Mouse (Mus musculus) inflammation-experienced regulatory T-cells, adult 6 months (primary cell): ENCODE results near the gene Fam53b. TPM values are rescaled to one million over a fixed set of nuclear protein-coding genes. Genes with fewer than 3 reads are reported as not detected.

Source experiments
- ATAC-seq: one replicate; pipeline ENCODE4 v1.8.0; 2017
- polyA plus RNA-seq, 3 experiments: library from polyadenylated mRNA; unstranded; fragments of 100-300 nt; shearing (Covaris generic); gene quantifications; one replicate each; pipeline ENCODE4 v1.2.1; 2017

The Fam53b gene
- polyA plus RNA-seq, 3 experiments from 2014 or later = 53.1 to 85.7 (median 80.7) TPM

GRCm38 (mm10) chr7:132810879-132811278 is 2.8 kb downstream of the Fam53b start:
- ATAC-seq = peak; percentile 44

- no peak for ATAC-seq
Observed at GRCm38 (mm10) chr7:132810368-132810767, 3.3 kb downstream of the Fam53b start.

- ATAC-seq = no peak
Observed at GRCm38 (mm10) chr7:132809721-132810120, 4.0 kb downstream of the Fam53b start.

GRCm38 (mm10) chr7:132808841-132809682 is 4.6 kb downstream of the Fam53b start:
- ATAC-seq = no peak

- no peak for ATAC-seq
Observed at GRCm38 (mm10) chr7:132808051-132808796, 5.5 kb downstream of the Fam53b start.

- ATAC-seq = no peak
Observed at GRCm38 (mm10) chr7:132806926-132807857, 6.5 kb downstream of the Fam53b start.

GRCm38 (mm10) chr7:132806286-132806685 is 7.4 kb downstream of the Fam53b start:
- no peak for ATAC-seq

GRCm38 (mm10) chr7:132804951-132805350 is 8.7 kb downstream of the Fam53b start:
- ATAC-seq = peak; percentile 25

- no peak for ATAC-seq
Observed at GRCm38 (mm10) chr7:132804461-132804860, 9.2 kb downstream of the Fam53b start.

GRCm38 (mm10) chr7:132803962-132804361 is 9.7 kb downstream of the Fam53b start:
- ATAC-seq = peak; percentile 70

- ATAC-seq = no peak
Observed at GRCm38 (mm10) chr7:132803336-132803735, 10.3 kb downstream of the Fam53b start.

GRCm38 (mm10) chr7:132802691-132803090 is 11.0 kb downstream of the Fam53b start:
- ATAC-seq = no peak

- peak; percentile 33 for ATAC-seq
Observed at GRCm38 (mm10) chr7:132802066-132802465, 11.6 kb downstream of the Fam53b start.

GRCm38 (mm10) chr7:132801509-132801908 is 12.2 kb downstream of the Fam53b start:
- ATAC-seq = no peak

- ATAC-seq = no peak
Observed at GRCm38 (mm10) chr7:132800868-132801267, 12.8 kb downstream of the Fam53b start.

- ATAC-seq = no peak
Observed at GRCm38 (mm10) chr7:132799119-132800016, 14.3 kb downstream of the Fam53b start.

GRCm38 (mm10) chr7:132795141-132795540 is 18.5 kb downstream of the Fam53b start:
- peak; percentile 18 for ATAC-seq

- ATAC-seq = peak; percentile 20
Observed at GRCm38 (mm10) chr7:132793467-132793866, 20.2 kb downstream of the Fam53b start.

- ATAC-seq = no peak
Observed at GRCm38 (mm10) chr7:132790447-132791219, 23.1 kb downstream of the Fam53b start.

GRCm38 (mm10) chr7:132788826-132789225 is 24.9 kb downstream of the Fam53b start:
- ATAC-seq = no peak
